Mouse (Mus musculus) brown adipose tissue, adult 24 weeks (tissue): ENCODE measurements at regions not wholly inside any gene's neighbourhood (a gene's known extent, or its start where the extent isn't known, plus 50 kb on each side); places are given as distances from the start of the nearest gene placed in this dataset.
"Not testable (repeated sequence)": the region's sequence is repeated elsewhere in the genome, so short reads cannot be mapped to it uniquely, and the experiment has no call there.

Experiments used
- H3K27ac ChIP-seq: fragments of 200-500 bp; replicated peaks from 2 replicates; pipeline ENCODE4 v1.5.1; 2012; ENCODE audit warnings: low read depth, mild to moderate bottlenecking, low read length
- H3K4me1 ChIP-seq: fragments of 200-500 bp; 2 replicates; pipeline ENCODE4 v1.6.1; 2012; ENCODE audit warnings: low read length, mixed read lengths; ENCODE audit not compliant: control insufficient read depth, insufficient read depth, insufficient read length
- H3K4me3 ChIP-seq: fragments of 200-500 bp; 2 replicates; pipeline ENCODE4 v1.5.1; 2012; ENCODE audit warnings: low read depth, mild to moderate bottlenecking, low read length, moderate library complexity; ENCODE audit not compliant: insufficient read depth

DNA sequence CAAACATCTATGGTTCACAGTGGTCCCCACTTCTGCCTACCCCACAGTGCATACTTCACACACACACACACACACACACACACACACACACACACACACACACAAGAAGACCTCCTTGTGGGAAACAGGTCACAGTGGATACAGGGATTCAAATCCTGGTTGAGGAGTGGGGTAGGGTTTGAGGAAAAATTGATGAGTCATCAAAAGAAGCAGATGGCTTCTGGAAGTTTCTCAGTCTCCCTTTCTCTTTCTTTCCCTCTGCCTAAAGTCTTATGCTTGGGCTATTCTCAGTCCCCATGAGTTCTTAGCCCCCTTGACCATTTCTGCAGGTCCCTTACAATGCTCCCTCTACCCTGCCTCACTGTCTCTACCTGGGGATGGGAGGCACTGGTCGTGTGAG, 56.4 kb downstream of the Rassf10 start:
- no peak overlapping the region for H3K4me3 ChIP-seq

DNA sequence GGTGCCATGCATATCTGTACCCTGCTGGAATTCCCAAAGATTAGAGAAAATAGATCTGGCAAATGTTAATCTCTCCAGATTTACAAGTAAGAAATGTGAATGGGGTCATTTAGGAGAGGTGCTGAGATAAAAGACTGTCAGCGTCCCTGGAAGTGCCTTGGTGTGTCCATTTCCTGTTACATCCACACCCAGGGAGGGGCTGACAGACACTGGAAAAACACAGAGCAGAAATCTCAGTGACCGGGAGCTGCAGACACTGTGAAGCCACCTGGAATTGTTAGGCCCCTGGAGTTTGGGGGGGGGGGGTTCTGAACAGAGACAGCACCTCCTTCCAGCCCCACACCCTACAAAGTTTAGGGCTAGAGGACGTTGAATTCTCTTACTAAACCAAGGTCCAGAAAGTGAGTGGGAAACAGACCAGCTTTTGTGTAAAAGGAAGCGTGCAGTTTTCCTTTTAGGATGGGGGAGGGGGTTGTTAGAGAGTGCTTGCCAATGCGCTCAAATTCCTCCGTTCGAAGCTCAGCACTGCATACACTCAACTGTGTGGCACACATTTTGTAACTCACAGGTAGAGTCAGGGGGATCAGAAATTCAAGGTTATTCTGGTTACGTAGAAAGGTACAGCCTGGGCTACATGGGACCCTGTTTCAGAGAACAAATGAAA, 63.5 kb downstream of the Rassf10 start:
- Histone ChIP-seq H3K27ac (no peak overlapping the region), H3K4me3 (no peak overlapping the region), H3K4me1 (peaks cover 2% of the 10 kb centered on the region; the same call in 1 of the 2 replicates)

More for the DNA sequence above, 56.4 kb downstream of the Rassf10 start:
- H3K27ac ChIP-seq = no peak overlapping the region
- H3K4me1 ChIP-seq = no peaks in the 10 kb centered on the region

GRCm38 (mm10) chr7:113021412-113021811, 67.7 kb downstream of the Rassf10 start:
- Histone ChIP-seq H3K4me3 (no peak overlapping the region), H3K4me1 (peaks cover 2% of the 10 kb centered on the region; the same call in 1 of the 2 replicates), H3K27ac (no peak overlapping the region)

GRCm38 (mm10) chr7:113022516-113022915, 68.8 kb downstream of the Rassf10 start:
- H3K4me1 ChIP-seq = no peaks in the 10 kb centered on the region; the same call in 1 of the 2 replicates
- no peak overlapping the region for H3K4me3 ChIP-seq
- no peak overlapping the region for H3K27ac ChIP-seq

- peaks cover 2% of the 10 kb centered on the region; the same call in 1 of the 2 replicates for H3K4me1 ChIP-seq
- no peak overlapping the region for H3K27ac ChIP-seq
- H3K4me3 ChIP-seq = no peak overlapping the region
Observed at GRCm38 (mm10) chr7:113025758-113026157, 72.0 kb downstream of the Rassf10 start.

GRCm38 (mm10) chr7:113026290-113027075, 72.7 kb downstream of the Rassf10 start:
- H3K4me1 ChIP-seq = peaks cover 2% of the 10 kb centered on the region; the same call in 1 of the 2 replicates
- no peak overlapping the region for H3K4me3 ChIP-seq
- H3K27ac ChIP-seq = no peak overlapping the region

DNA sequence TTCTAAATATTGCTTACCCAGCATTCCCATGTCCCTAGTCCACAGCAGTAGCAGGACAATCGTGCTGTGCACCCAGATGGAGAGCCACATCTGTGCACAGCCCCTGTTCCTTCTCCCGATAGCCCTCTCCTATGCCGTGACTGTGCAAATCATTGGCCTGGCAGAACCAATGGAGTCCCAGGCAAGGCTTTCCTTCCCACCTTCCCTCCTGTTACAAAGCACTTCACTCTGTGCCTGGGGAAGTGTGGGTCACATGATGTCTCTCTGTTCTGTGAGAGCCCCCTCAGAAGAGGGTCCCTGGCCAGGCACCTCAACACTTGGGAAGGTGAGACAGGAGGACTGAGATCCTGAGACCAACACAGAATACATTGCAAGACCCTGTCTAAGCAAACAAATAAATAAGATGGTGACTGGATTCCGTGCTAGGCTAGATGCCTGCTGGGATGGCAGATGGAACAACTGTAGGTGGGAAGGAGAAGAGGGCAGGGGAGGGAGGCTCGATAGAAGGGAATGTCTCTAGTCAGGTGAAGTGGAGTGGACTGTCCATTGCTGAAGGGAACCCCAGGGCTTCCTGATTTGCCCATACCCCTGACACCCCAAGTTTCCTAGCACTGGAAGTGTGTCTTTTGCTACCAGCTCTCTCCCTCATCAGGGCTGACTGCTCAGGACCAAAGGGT, 73.5 kb downstream of the Rassf10 start:
- Histone ChIP-seq H3K4me1 (peaks cover 2% of the 10 kb centered on the region; the same call in 1 of the 2 replicates), H3K4me3 (no peak overlapping the region), H3K27ac (no peak overlapping the region)

DNA sequence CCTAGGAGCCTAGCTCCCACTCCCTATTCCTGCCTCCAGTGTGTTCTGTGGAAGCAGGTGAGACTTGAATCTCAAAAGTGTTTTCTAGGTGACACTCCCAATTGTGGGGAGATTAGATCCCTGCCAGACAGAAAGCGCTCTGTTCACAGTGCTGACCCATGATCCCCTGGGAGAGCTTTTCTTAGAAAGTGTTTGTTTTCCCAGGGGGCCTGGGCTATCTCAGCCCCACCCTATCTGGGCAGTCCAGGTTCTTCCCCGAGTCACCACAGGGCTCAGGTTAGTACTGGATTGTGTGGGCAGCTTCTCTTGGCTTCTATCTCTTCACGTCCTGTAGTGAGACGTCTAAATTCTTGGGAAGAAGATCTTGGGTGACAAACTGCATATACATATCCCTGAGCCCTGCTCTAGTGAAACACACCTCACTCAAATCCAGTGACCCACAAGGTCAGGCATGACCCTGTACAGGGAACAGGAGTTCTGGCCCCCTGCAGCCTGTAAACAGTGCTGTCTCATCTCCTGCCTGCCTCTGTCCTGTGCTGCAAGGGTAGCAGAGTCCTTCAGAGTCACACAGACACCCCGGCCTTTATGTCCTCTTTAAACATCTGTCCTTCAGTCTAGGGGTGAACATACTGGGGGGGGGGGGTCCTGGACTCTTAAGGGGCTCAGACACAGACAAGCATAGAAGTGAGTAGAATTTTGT, 76.4 kb downstream of the Rassf10 start:
- 0 out of 2 replicates have a peak, but pooled peaks cover 2% of the 10 kb centered on the region for H3K4me1 ChIP-seq
- H3K27ac ChIP-seq = no peak overlapping the region
- no peak overlapping the region for H3K4me3 ChIP-seq

GRCm38 (mm10) chr7:113035751-113036150, 82.0 kb downstream of the Rassf10 start:
- Histone ChIP-seq H3K4me3 (no peak overlapping the region), H3K27ac (no peak overlapping the region), H3K4me1 (peaks cover 12% of the 10 kb centered on the region)

DNA sequence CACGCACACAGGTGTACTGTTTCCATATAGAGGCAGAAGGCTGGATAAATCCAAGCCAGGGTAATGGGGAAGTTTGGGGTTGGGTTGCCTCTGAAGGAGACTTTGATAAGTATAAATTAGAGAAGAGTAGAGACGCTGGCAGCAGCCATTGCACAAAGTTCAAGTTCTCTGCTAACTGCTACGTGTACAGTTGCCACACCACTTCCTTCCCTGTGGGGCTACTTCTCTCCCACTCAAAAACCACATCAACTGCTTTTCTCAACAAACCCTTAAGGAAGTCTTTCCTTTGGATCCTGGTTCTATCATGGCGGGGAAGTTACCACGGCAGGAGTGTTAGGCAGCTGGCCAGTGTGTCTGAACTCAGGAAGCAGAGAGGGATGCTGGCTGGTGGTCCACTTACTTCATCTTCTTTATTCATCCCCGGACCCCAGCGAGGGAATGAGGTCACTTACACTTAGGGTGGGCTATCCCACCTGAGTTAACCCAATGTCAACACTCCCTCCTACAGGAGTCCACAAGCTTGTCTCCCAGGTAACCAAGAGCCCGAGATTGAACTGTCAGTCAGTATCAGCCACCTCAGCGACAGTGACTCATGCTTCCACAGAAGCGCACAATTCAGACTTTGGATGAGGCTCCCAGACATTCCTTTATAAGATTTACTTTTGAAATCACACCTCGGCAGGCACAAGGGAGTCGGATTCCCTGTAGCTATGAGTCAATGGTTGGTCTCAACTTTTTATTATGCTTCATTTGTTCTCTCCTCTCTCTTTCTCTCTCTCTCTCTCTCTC, 84.3 kb downstream of the Rassf10 start:
- H3K4me1 ChIP-seq = peaks cover 12% of the 10 kb centered on the region
- no peak overlapping the region for H3K4me3 ChIP-seq
- H3K27ac ChIP-seq = no peak overlapping the region

- Histone ChIP-seq H3K4me3 (no peak overlapping the region), H3K27ac (peak overlapping the region; percentile 39; the same call in 1 of the 2 replicates), H3K4me1 (peaks cover 12% of the 10 kb centered on the region)
Observed at GRCm38 (mm10) chr7:113038906-113039671, 85.3 kb downstream of the Rassf10 start.

GRCm38 (mm10) chr7:113045613-113046159, 91.9 kb downstream of the Rassf10 start:
- H3K27ac ChIP-seq, H3K4me1 ChIP-seq, H3K4me3 ChIP-seq: not testable (repeated sequence)

- Histone ChIP-seq H3K27ac (no peak overlapping the region), H3K4me3 (no peak overlapping the region), H3K4me1 (peaks cover 8% of the 10 kb centered on the region; the same call in 1 of the 2 replicates)
Observed at GRCm38 (mm10) chr7:113046406-113046805, 92.6 kb downstream of the Rassf10 start.
